Comparison of ENCODE assay signal across 10 mouse cellular contexts in genomic region chr3:132274786-132275185, GRCm38 (mm10).
DNase-seq lines count a peak whose midpoint lies in the region; ATAC-seq lines count a peak whose summit lies in the region.
"Had no signal": no experiment of that assay in that cellular context is flagged by ENCODE, and none has a peak within 500 bp of the region (broad histone marks: within the 10 kb centered on the region; RNA-seq: fewer than 3 reads in every experiment).

No protein-coding gene starts in this region.

- no peak overlapping the region for H3K4me2 ChIP-seq in kidney, embryonic 15.5 days
- H3K4me2 ChIP-seq: liver, embryonic 11.5 days had no signal

- ATAC-seq in cerebellum, adult (ENCODE audit: insufficient number of reproducible peaks, low FRiP score, low TSS enrichment), result 0 out of 2 replicates have a peak, but pooled peaks have one; percentile 36
- ATAC-seq in kidney, embryonic 15.5 days (replicated peaks; ENCODE audit: low FRiP score), result no peak

- no peak overlapping the region for H3K27ac ChIP-seq in kidney, embryonic 15.5 days

- H3K9me3 ChIP-seq in kidney, embryonic 15.5 days (replicated peaks), result no peaks in the 10 kb centered on the region

- no peak overlapping the region for H3K9ac ChIP-seq in kidney, embryonic 15.5 days

- H3K4me1 ChIP-seq in kidney, embryonic 15.5 days, result no peaks in the 10 kb centered on the region

- DNase-seq in cerebellum, adult 11-12 months, result no peak
- peak; percentile 5 for DNase-seq in kidney, postnatal 10 days
- peak; percentile 5 for DNase-seq in urinary bladder, postnatal 14 days (ENCODE audit: low spot score)
- no peak for DNase-seq in urinary bladder, postnatal 25 days (ENCODE audit: low spot score)
- no peak for DNase-seq in liver
- no peak for DNase-seq in layer of hippocampus, adult 8-10 months (ENCODE audit: low spot score in 2 of 2)
- DNase-seq: kidney, adult 8-10 months had no signal

- 84% methylated on average over 10 of the region's 10 CpGs for WGBS in kidney, embryonic 15.5 days

- H3K4me3 ChIP-seq in kidney, embryonic 15.5 days (replicated peaks), result no peak overlapping the region

- H3K36me3 ChIP-seq in kidney, embryonic 15.5 days, result no peaks in the 10 kb centered on the region

- H3K27me3 ChIP-seq in kidney, embryonic 15.5 days, result no peaks in the 10 kb centered on the region

Comparison
In these comparisons a context has a peak if more than half of its experiments do, and no peak if none do; other contexts are left out.
1. DNase-seq: peak in kidney, postnatal 10 days (single experiment) and urinary bladder, postnatal 14 days (single experiment); none in cerebellum, adult 11-12 months (single experiment), urinary bladder, postnatal 25 days (single experiment), liver (single experiment) and layer of hippocampus, adult 8-10 months (0 of 2).